Mouse (Mus musculus): ENCODE data around the gene Ccnd2.
A peak's percentile ranks its signal among the peaks of the same experiment; 100 is the strongest.

Gene Ccnd2

GRCm38 (mm10) chr6:127106189-127106588, 45.8 kb downstream of the Ccnd2 start:
- DNase-seq = no peak

DNA sequence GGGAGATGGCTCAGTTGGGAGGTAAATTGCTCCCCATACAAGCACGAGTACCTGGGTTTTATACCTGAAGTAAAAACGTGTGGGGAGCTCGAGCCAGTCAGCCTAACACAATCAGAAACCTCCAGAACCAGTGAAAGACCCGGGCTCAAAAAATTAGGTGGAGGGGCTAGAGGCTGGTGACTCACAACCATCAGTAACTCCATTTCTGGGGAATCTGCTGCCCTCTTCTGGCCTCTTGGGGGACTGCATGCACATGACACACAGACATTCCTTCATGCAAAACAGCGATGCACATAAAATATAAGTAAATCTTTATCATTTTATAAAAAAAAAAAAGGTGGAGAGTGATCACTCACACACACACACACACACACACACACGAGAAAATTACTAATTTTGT, 46.9 kb downstream of the Ccnd2 start:
- DNase-seq = peak; percentile 39

GRCm38 (mm10) chr6:127104396-127105029, 47.5 kb downstream of the Ccnd2 start:
- no peak for DNase-seq

DNA sequence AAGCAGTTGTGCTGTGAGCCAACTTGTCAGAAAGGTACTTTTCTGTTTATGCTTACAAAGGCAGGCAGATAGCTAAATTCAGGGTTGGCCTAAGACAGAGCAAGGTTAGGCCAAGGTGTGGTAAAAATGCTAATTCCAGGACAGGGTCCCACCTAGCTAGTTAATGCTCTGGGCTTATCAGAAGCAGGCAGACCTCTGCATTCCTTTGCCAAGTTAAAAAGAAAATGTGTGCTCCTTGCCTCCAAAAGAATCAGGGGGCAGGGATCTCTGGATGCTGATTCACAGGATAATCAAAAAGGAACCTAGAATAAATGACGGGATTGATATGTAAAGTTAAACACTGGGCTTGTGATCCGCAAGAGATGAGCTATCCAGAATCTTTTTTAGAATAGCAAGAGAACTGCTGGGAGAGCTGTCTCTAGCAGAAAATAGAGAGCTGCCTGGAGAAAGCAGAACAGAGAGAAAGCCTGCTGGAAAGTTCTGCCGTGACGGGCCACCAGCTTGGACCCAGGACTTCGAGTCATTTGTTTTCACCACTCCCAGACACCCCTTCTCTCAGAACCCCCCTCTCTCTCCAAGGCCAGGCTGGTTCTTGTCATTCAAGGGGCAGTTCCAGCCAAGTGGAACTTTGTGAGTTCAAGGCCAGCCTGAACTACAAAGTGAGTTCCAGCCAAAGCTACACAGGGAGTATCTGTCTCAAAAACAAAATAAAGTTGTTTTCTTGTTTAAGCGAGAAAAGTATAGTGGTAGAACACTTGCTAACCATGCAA, 48.3 kb downstream of the Ccnd2 start:
- DNase-seq = no peak

DNA sequence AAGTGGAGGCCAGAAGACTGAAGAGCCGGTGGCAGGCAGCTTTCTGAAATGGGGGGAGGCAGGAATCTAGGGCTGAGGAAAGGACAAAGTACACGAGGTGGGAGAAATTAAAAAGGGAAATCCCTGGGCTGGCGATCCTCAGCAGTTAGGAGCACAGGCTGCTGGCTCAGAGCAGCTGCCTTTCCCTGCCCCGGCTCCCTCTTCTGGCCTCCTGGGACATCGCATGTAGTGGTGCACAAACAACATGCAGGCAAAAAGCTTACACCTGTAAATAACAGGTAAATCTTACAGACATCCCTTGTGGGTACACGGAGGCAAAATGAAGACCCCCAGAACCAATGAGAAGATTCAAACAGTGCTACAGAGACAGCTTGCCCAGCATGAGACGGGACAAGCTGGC, 57.4 kb downstream of the Ccnd2 start:
- no peak for DNase-seq

GRCm38 (mm10) chr6:127086739-127087138, 65.3 kb downstream of the Ccnd2 start:
- no peak for DNase-seq

- DNase-seq = no peak
These were observed 70.2 kb downstream of the Ccnd2 start for GRCm38 (mm10) chr6:127081820-127082219.

GRCm38 (mm10) chr6:127079867-127080731, 71.9 kb downstream of the Ccnd2 start:
- peak; percentile 88 for DNase-seq

All from embryo, embryonic 11 days (tissue).